Mouse (Mus musculus) layer of hippocampus, adult 9-10 months (tissue): Measurements from ENCODE around the gene Smim22.
A peak's percentile ranks its signal among the peaks of the same experiment; 100 is the strongest.

Source experiments
- DNase-seq: peaks from one replicate; pipeline ENCODE4 v3.0.0; 2022; ENCODE audit warnings: low spot score

Smim22 gene

GRCm38 (mm10) chr16:5007067-5007466, at the start of gene Smim22:
TSS of gene Smim22 (plus strand) at chr16:5007288.
- DNase-seq, result no peak

- DNase-seq, result no peak
Observed at GRCm38 (mm10) chr16:4957446-4957845, 49.6 kb upstream of the Smim22 start.

GRCm38 (mm10) chr16:4960260-4960659, 46.8 kb upstream of the Smim22 start:
- no peak for DNase-seq

- no peak for DNase-seq
Observed at GRCm38 (mm10) chr16:4963346-4963745, 43.7 kb upstream of the Smim22 start.

GRCm38 (mm10) chr16:4963797-4964709, 43.0 kb upstream of the Smim22 start, which contains the start of gene Anks3:
TSS of gene Anks3 (minus strand) at chr16:4964205.
- DNase-seq, result peak; percentile 97

GRCm38 (mm10) chr16:4964731-4965391, 42.2 kb upstream of the Smim22 start:
- no peak for DNase-seq

- DNase-seq, result no peak
Observed at GRCm38 (mm10) chr16:4965392-4966129, 41.5 kb upstream of the Smim22 start.

GRCm38 (mm10) chr16:4968426-4968825, 38.7 kb upstream of the Smim22 start:
- no peak for DNase-seq

GRCm38 (mm10) chr16:4969055-4969843, 37.8 kb upstream of the Smim22 start:
- no peak for DNase-seq

GRCm38 (mm10) chr16:4971626-4972025, 35.5 kb upstream of the Smim22 start:
- DNase-seq, result no peak

- no peak for DNase-seq
Observed at GRCm38 (mm10) chr16:4974521-4974920, 32.6 kb upstream of the Smim22 start.

- no peak for DNase-seq
Observed at GRCm38 (mm10) chr16:4976180-4976579, 30.9 kb upstream of the Smim22 start.

GRCm38 (mm10) chr16:4978275-4979051, 28.6 kb upstream of the Smim22 start:
- no peak for DNase-seq

GRCm38 (mm10) chr16:4979755-4980380, 27.2 kb upstream of the Smim22 start:
- no peak for DNase-seq

- no peak for DNase-seq
Observed at GRCm38 (mm10) chr16:4984717-4985116, 22.4 kb upstream of the Smim22 start.

- DNase-seq, result no peak
Observed at GRCm38 (mm10) chr16:4993276-4993675, 13.8 kb upstream of the Smim22 start.

- no peak for DNase-seq
Observed at GRCm38 (mm10) chr16:4997553-4997952, 9.5 kb upstream of the Smim22 start, which contains the start of gene Sept12. TSS of gene Sept12 (minus strand) at chr16:4997852.

- DNase-seq, result no peak
Observed at GRCm38 (mm10) chr16:4998984-4999383, 8.1 kb upstream of the Smim22 start.

GRCm38 (mm10) chr16:5000611-5001010, 6.5 kb upstream of the Smim22 start:
- DNase-seq, result no peak

- no peak for DNase-seq
Observed at GRCm38 (mm10) chr16:5007492-5007891, 404 bp downstream of the Smim22 start.
